Mouse (Mus musculus) liver, adult 2 months (tissue): ENCODE results near the gene Ppp1r3c.

Experiments
- CTCF ChIP-seq: fragments of 200-500 bp; IDR thresholded peaks from 2 replicates; pipeline ENCODE4 v1.5.1; 2011; ENCODE audit warnings: low read depth, low read length, control low read depth
- POLR2A ChIP-seq: fragments of 200-500 bp; IDR thresholded peaks from 2 replicates; pipeline ENCODE4 v1.6.1; 2011; ENCODE audit warnings: low read length, control low read depth; ENCODE audit not compliant: insufficient read depth; ENCODE audit errors: extremely low read depth

DNA sequence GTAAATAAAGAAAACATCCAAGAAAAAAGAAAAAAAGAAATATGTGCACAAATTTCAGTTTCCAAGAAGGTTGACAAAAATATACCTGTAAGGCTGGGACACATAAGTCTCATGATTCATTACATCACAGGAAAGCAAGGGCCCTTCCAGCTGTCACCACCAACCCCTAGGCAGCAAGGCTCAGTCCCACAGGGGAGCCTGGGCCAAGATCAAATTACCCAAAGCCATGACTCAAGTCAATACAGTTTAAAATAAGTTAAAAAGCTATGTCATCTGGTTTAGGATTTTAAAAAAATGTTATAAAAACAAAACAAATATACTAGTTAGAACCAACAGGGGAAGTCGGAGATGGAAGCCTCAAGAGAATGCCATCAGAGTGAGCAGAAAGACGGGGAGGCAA lies 45.2 kb downstream of the Ppp1r3c start:
- TF ChIP-seq CTCF (no peak), POLR2A (no peak)
